Comparison of ENCODE assay signal across 8 mouse cellular contexts in genomic region chr13:28651810-28652209, GRCm38 (mm10).
DNase-seq lines count a peak whose midpoint lies in the region; ATAC-seq lines count a peak whose summit lies in the region.

No protein-coding gene starts in this region.

- no peak overlapping the region for H3K4me2 ChIP-seq in embryonic facial prominence, embryonic 13.5 days
- H3K4me2 ChIP-seq in hindbrain, embryonic 14.5 days (replicated peaks): no peak overlapping the region
- no peak overlapping the region for H3K4me2 ChIP-seq in liver, embryonic 12.5 days

- 67% methylated on average over 2 of the region's 2 CpGs for WGBS in embryonic facial prominence, embryonic 13.5 days
- 73% methylated on average over 2 of the region's 2 CpGs for WGBS in hindbrain, embryonic 14.5 days
- WGBS in liver, embryonic 12.5 days (ENCODE audit: insufficient replicate concordance): 82% methylated on average over 2 of the region's 2 CpGs

- no peak overlapping the region for H3K9ac ChIP-seq in embryonic facial prominence, embryonic 13.5 days
- no peak overlapping the region for H3K9ac ChIP-seq in hindbrain, embryonic 14.5 days
- no peak overlapping the region for H3K9ac ChIP-seq in liver, embryonic 12.5 days

- H3K27me3 ChIP-seq in embryonic facial prominence, embryonic 13.5 days: no peaks in the 10 kb centered on the region
- no peaks in the 10 kb centered on the region for H3K27me3 ChIP-seq in hindbrain, embryonic 14.5 days (ENCODE audit: control insufficient read depth, insufficient read depth, low read length)
- H3K27me3 ChIP-seq in liver, embryonic 12.5 days (replicated peaks): no peaks in the 10 kb centered on the region

- peaks cover 2% of the 10 kb centered on the region; the same call in 1 of the 2 replicates for H3K36me3 ChIP-seq in embryonic facial prominence, embryonic 13.5 days
- no peaks in the 10 kb centered on the region for H3K36me3 ChIP-seq in hindbrain, embryonic 14.5 days (replicated peaks; ENCODE audit: control insufficient read depth, insufficient read depth)
- no peaks in the 10 kb centered on the region for H3K36me3 ChIP-seq in liver, embryonic 12.5 days

- ATAC-seq in embryonic facial prominence, embryonic 13.5 days (ENCODE audit: insufficient number of reproducible peaks, insufficient read depth, low FRiP score, low TSS enrichment, low read depth): no peak
- peak; percentile 74; the same call in 1 of the 2 replicates for ATAC-seq in hindbrain, embryonic 14.5 days (ENCODE audit: low FRiP score)
- no peak for ATAC-seq in liver, embryonic 12.5 days

- H3K4me3 ChIP-seq in embryonic facial prominence, embryonic 13.5 days: no peak overlapping the region
- H3K4me3 ChIP-seq in hindbrain, embryonic 14.5 days (replicated peaks; ENCODE audit: low read length): no peak overlapping the region
- H3K4me3 ChIP-seq in liver, embryonic 12.5 days: no peak overlapping the region

- peak overlapping the region; percentile 55; the same call in 1 of the 2 replicates for H3K27ac ChIP-seq in embryonic facial prominence, embryonic 13.5 days
- no peak overlapping the region for H3K27ac ChIP-seq in hindbrain, embryonic 14.5 days
- no peak overlapping the region for H3K27ac ChIP-seq in liver, embryonic 12.5 days

- peak; percentile 10 to 52 for DNase-seq in frontal cortex, adult 2 months (ENCODE audit: extremely low spot score in 1 of 2, low spot score in 1 of 2)
- no peak for DNase-seq in frontal cortex, postnatal 25 days (ENCODE audit: low spot score in 2 of 2)
- peak; percentile 37 for DNase-seq in 3T3-L1 (ENCODE audit: low read depth, low spot score)
- DNase-seq in hindbrain, embryonic 14.5 days (ENCODE audit: low spot score): peak; percentile 60
- DNase-seq in lung, postnatal 25 days (ENCODE audit: low spot score): peak; percentile 43
- no peak for DNase-seq in retina, embryonic 14.5 days (ENCODE audit: low spot score)

- peaks cover 24% of the 10 kb centered on the region for H3K4me1 ChIP-seq in embryonic facial prominence, embryonic 13.5 days
- H3K4me1 ChIP-seq in hindbrain, embryonic 14.5 days (replicated peaks; ENCODE audit: control insufficient read depth, insufficient read depth, low read length): 0 out of 2 replicates have a peak, but pooled peaks cover 11% of the 10 kb centered on the region
- no peaks in the 10 kb centered on the region for H3K4me1 ChIP-seq in liver, embryonic 12.5 days

- no peaks in the 10 kb centered on the region for H3K9me3 ChIP-seq in embryonic facial prominence, embryonic 13.5 days
- no peaks in the 10 kb centered on the region for H3K9me3 ChIP-seq in hindbrain, embryonic 14.5 days (ENCODE audit: control insufficient read depth, low read length)
- no peaks in the 10 kb centered on the region for H3K9me3 ChIP-seq in liver, embryonic 12.5 days (replicated peaks)

Comparison
In these comparisons a context has a peak if more than half of its experiments do, and no peak if none do; other contexts are left out.
1. DNase-seq: peak in frontal cortex, adult 2 months (2 of 2), 3T3-L1 (single experiment), hindbrain, embryonic 14.5 days (single experiment) and lung, postnatal 25 days (single experiment); none in frontal cortex, postnatal 25 days (0 of 2) and retina, embryonic 14.5 days (single experiment).